Mouse (Mus musculus) C3H10T1/2 (cell line): ENCODE results near the gene Scml2. TPM values are rescaled to one million over a fixed set of nuclear protein-coding genes. Genes with fewer than 3 reads are reported as not detected.

Source experiments
- polyA plus RNA-seq, 2 experiments: library from polyadenylated mRNA; unstranded; fragments of >200 nt; fragmentation: generic; extraction: Trizol; gene quantifications; one replicate each; pipeline ENCODE4 v1.2.1; 2012; ENCODE audit warnings: missing spikeins in 2 of 2

Scml2 gene
- 1 to 10 TPM in 1 of 2 experiments, under 1 TPM in 1; 0.08 to 1.3 TPM for polyA plus RNA-seq

DNA sequence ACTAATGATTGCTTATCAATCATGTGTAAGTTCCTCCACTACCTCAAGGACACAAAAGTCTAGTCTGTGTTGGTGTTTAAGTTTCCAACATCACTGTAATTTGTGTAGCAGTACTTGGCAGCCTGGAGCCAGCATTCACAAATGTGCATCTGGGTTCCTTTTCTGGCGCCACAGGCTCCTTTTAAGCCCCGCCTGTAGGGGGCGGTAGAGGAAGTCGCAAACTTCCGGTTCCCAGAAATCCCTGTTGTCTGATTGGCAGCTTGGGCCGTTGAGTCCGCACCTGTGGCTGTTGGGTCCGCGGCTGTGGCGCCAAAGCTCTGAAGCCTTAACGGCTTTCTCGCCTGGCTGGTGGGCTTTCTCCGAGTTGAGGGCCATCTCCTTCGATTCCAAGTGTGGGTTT, at the start of gene Scml2:
TSS of gene Scml2 (plus strand) at position 301 of the 400 bp plus-strand sequence.

DNA sequence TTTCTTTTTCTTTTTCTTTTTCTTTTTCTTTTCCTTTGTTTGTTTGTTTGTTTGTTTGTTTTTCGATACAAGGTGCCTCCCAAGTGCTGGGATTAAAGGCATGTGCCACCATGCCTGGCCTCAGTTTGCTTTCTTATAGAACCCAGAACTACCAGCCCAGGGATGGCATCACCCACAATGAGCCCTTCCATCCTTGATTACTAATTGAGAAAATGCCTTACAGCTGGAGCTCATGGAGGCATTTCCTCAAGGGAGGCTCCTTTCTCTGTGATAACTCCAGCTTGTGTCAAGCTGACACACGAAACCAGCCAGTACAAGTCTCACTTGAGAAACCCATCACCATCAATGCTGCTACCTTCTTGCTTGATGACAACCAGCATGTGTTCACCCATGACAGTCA, 170.2 kb downstream of the Scml2 start, which contains the start of gene Gm15262:
TSS of gene Gm15262 (plus strand) at position 301 of the 400 bp plus-strand sequence.

Other genes starting within 250 kb of the Scml2 start
- under 1 TPM in 1 of 2 experiments, not detected in 1; 0.17 TPM for gene Gja6, start 210.1 kb upstream of the Scml2 start, polyA plus RNA-seq
- gene Cdkl5, start 122.5 kb upstream of the Scml2 start, polyA plus RNA-seq: 1 to 10 TPM in 1 of 2 experiments, under 1 TPM in 1; 0.04 to 1.9 TPM
- not detected for gene Gm15262, start 170.3 kb downstream of the Scml2 start, polyA plus RNA-seq